Mouse (Mus musculus) MEL (cell line): ENCODE data around the gene Zmiz1.

ENCODE experiments used
- CHD1 ChIP-seq: IDR thresholded peaks from 2 replicates; pipeline ENCODE4 v1.6.1; 2012; ENCODE audit warnings: low read depth, mild to moderate bottlenecking, inconsistent platforms, low read length, improper control_type of control experiment
- CTCF ChIP-seq, 3 experiments: IDR thresholded peaks in 2 of 3; conservative IDR thresholded peaks in 1 of 3; 2 replicates each; pipeline ENCODE4 v1.5.1; 2011 to 2012; ENCODE audit warnings: low read length in 3 of 3, low read depth in 2 of 3, mild to moderate bottlenecking in 2 of 3, improper control_type of control experiment in 1 of 3, inconsistent platforms in 1 of 3, mixed read lengths in 1 of 3, moderate library complexity in 1 of 3; ENCODE audit not compliant: control insufficient read depth in 1 of 3, insufficient read depth in 1 of 3, poor library complexity in 1 of 3, severe bottlenecking in 1 of 3
- ETS1 ChIP-seq: IDR thresholded peaks from 2 replicates; pipeline ENCODE4 v1.6.1; 2012; ENCODE audit warnings: low read depth, mild to moderate bottlenecking, inconsistent platforms, low read length, improper control_type of control experiment, moderate library complexity
- GATA1 ChIP-seq: IDR thresholded peaks from 2 replicates; pipeline ENCODE4 v1.6.1; 2011; ENCODE audit warnings: low read depth, low read length, improper control_type of control experiment
- MAFK ChIP-seq: IDR thresholded peaks from 2 replicates; pipeline ENCODE4 v1.6.1; 2011; ENCODE audit warnings: low read depth, mild to moderate bottlenecking, low read length, improper control_type of control experiment, borderline replicate concordance
- MXI1 ChIP-seq: IDR thresholded peaks from 2 replicates; pipeline ENCODE4 v1.6.1; 2011; ENCODE audit warnings: mild to moderate bottlenecking, low read depth, low read length, improper control_type of control experiment
- POLR2A ChIP-seq, 2 experiments: IDR thresholded peaks; 2 replicates each; pipeline ENCODE4 v1.6.1; 2011 to 2012; ENCODE audit warnings: low read length in 2 of 2, mild to moderate bottlenecking in 2 of 2, control low read depth in 1 of 2, improper control_type of control experiment in 1 of 2, low read depth in 1 of 2, moderate library complexity in 1 of 2; ENCODE audit not compliant: control insufficient read depth in 1 of 2, insufficient read depth in 1 of 2, poor library complexity in 1 of 2
- POLR2AphosphoS2 ChIP-seq: IDR thresholded peaks from 2 replicates; pipeline ENCODE4 v1.6.1; 2011; ENCODE audit warnings: low read length, improper control_type of control experiment
- TCF12 ChIP-seq: IDR thresholded peaks from 2 replicates; pipeline ENCODE4 v1.6.1; 2014; ENCODE audit warnings: low read depth, mild to moderate bottlenecking, inconsistent platforms, low read length, improper control_type of control experiment, moderate library complexity
- USF1 ChIP-seq: IDR thresholded peaks from 2 replicates; pipeline ENCODE4 v1.6.1; 2014; ENCODE audit warnings: low read depth, mild to moderate bottlenecking, inconsistent platforms, low read length, improper control_type of control experiment, moderate library complexity
- ZKSCAN1 ChIP-seq: IDR thresholded peaks from 2 replicates; pipeline ENCODE4 v1.6.1; 2012; ENCODE audit warnings: low read depth, mild to moderate bottlenecking, inconsistent platforms, low read length, improper control_type of control experiment, moderate library complexity
- ZNF384 ChIP-seq: IDR thresholded peaks from 2 replicates; pipeline ENCODE4 v1.6.1; 2012; ENCODE audit warnings: low read depth, mild to moderate bottlenecking, inconsistent platforms, low read length, improper control_type of control experiment

DNA sequence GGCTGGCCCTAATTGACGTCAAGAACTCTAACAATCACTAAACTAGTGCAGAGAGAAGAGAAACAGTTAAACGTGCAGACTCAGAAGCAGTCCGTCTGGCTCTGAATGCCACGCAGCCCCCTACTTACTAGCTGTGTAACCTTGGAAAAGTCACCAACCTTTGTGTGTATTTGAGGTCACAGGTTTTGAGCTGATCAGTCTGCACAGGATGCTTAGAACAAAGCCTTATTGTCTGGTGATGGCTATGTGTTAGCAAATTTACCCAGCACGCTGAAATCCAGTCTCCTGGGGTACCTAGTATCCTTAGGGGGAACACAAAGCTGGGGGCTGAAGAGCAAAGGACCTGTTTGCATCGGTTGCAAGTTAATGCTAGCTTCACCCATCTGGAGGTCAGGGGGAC is 133.5 kb downstream of the Zmiz1 start:
- TF ChIP-seq POLR2A (IDR thresholded peaks at IDR 0.05; ENCODE audit: control insufficient read depth in 1 of 2, insufficient read depth in 1 of 2, low read depth in 1 of 2, low read length in 2 of 2, poor library complexity in 1 of 2) (no peak), POLR2AphosphoS2 (no peak), ZKSCAN1 (no peak), MAFK (no peak), CTCF (IDR thresholded peaks at IDR 0.05 in 2 of 3, conservative IDR thresholded peaks at IDR 0.05 in 1 of 3; ENCODE audit: control insufficient read depth in 1 of 3, insufficient read depth in 1 of 3, low read depth in 2 of 3, low read length in 3 of 3, poor library complexity in 1 of 3, severe bottlenecking in 1 of 3) (no peak), GATA1 (no peak), TCF12 (no peak), ZNF384 (no peak), MXI1 (no peak), ETS1 (no peak), USF1 (no peak), CHD1 (no peak)
